Mouse (Mus musculus) CH12.LX (cell line): ENCODE measurements around the gene Pou2f3. TPM values are rescaled to one million over a fixed set of nuclear protein-coding genes. Genes with fewer than 3 reads are reported as not detected.

ENCODE experiments used
- DNase-seq: peaks from one replicate; pipeline ENCODE4 v3.0.0-alpha.2; 2013; ENCODE audit errors: extremely low read depth
- H3K27ac ChIP-seq: 2 replicates; pipeline ENCODE4 v1.5.1; 2012; ENCODE audit warnings: low read depth, mild to moderate bottlenecking, control low read depth, moderate library complexity; ENCODE audit not compliant: insufficient read depth
- H3K27me3 ChIP-seq: replicated peaks from 2 replicates; pipeline ENCODE3; 2012; ENCODE audit warnings: inconsistent platforms
- H3K36me3 ChIP-seq, 2 experiments: replicated peaks in 1 of 2; 2 replicates each; pipeline versions ENCODE3 to v1.6.1; 2012; ENCODE audit warnings: inconsistent platforms in 1 of 2, low read length in 1 of 2, mild to moderate bottlenecking in 1 of 2, mixed read lengths in 1 of 2, moderate library complexity in 1 of 2; ENCODE audit not compliant: control insufficient read depth in 1 of 2, insufficient read depth in 1 of 2
- H3K4me1 ChIP-seq, 2 experiments: 2 replicates each; pipeline ENCODE4 v1.6.1; 2012; ENCODE audit warnings: inconsistent platforms in 1 of 2, moderate library complexity in 1 of 2; ENCODE audit not compliant: insufficient read depth in 2 of 2, control insufficient read depth in 1 of 2
- H3K4me2 ChIP-seq: 2 replicates; pipeline ENCODE4 v1.6.1; 2012; ENCODE audit warnings: low read depth, mild to moderate bottlenecking, control low read depth; ENCODE audit not compliant: poor library complexity, insufficient read depth, severe bottlenecking
- H3K4me3 ChIP-seq, 3 experiments: fragments of 150-350 bp in 1 of 3; sonication (generic) in 1 of 3; replicated peaks in 1 of 3; 2 replicates each; pipeline versions ENCODE3 to v1.5.1; 2011 to 2012; ENCODE audit warnings: low read depth in 2 of 3, low read length in 2 of 3, mild to moderate bottlenecking in 2 of 3, moderate library complexity in 2 of 3, control low read depth in 1 of 3, improper control_type of control experiment in 1 of 3, inconsistent platforms in 1 of 3, mixed read lengths in 1 of 3; ENCODE audit not compliant: poor library complexity in 1 of 3
- H3K79me2 ChIP-seq: replicated peaks from 2 replicates; pipeline ENCODE4 v1.6.1; 2012; ENCODE audit warnings: mild to moderate bottlenecking, moderate library complexity; ENCODE audit not compliant: control insufficient read depth, poor library complexity, insufficient read depth, severe bottlenecking; ENCODE audit errors: extremely low read depth
- H3K9ac ChIP-seq: 2 replicates; pipeline ENCODE4 v1.6.1; 2012; ENCODE audit warnings: low read depth, mild to moderate bottlenecking, control low read depth, moderate library complexity; ENCODE audit not compliant: insufficient read depth
- H3K9me3 ChIP-seq: replicated peaks from 2 replicates; pipeline ENCODE3; 2012; ENCODE audit warnings: low read length, inconsistent platforms, mixed read lengths
- BHLHE40 ChIP-seq: IDR thresholded peaks from 2 replicates; pipeline ENCODE4 v1.6.1; 2011; ENCODE audit warnings: mild to moderate bottlenecking, low read depth, low read length, improper control_type of control experiment
- CHD1 ChIP-seq: IDR thresholded peaks from 2 replicates; pipeline ENCODE4 v1.6.1; 2012; ENCODE audit warnings: low read depth, low read length, improper control_type of control experiment, inconsistent platforms
- CHD2 ChIP-seq: IDR thresholded peaks from 2 replicates; pipeline ENCODE4 v1.6.1; 2011; ENCODE audit warnings: low read length, improper control_type of control experiment
- CTCF ChIP-seq, 2 experiments: IDR thresholded peaks in 1 of 2; conservative IDR thresholded peaks in 1 of 2; 2 replicates each; pipeline ENCODE4 v1.5.1; 2011 to 2012; ENCODE audit warnings: low read depth in 2 of 2, low read length in 2 of 2, improper control_type of control experiment in 1 of 2, inconsistent platforms in 1 of 2, mild to moderate bottlenecking in 1 of 2, moderate library complexity in 1 of 2
- E2F4 ChIP-seq: IDR thresholded peaks from 2 replicates; pipeline ENCODE4 v1.6.1; 2011; ENCODE audit warnings: low read depth, low read length, improper control_type of control experiment; ENCODE audit not compliant: insufficient replicate concordance
- EP300 ChIP-seq: IDR thresholded peaks from 2 replicates; pipeline ENCODE4 v1.6.1; 2011; ENCODE audit warnings: low read length, improper control_type of control experiment
- HCFC1 ChIP-seq: IDR thresholded peaks from 2 replicates; pipeline ENCODE4 v1.6.1; 2012; ENCODE audit warnings: low read depth, mild to moderate bottlenecking, inconsistent platforms, low read length, improper control_type of control experiment
- IRF4 ChIP-seq: IDR thresholded peaks from 2 replicates; pipeline ENCODE4 v1.6.1; 2014; ENCODE audit warnings: low read depth, mild to moderate bottlenecking, inconsistent platforms, low read length, improper control_type of control experiment
- JUN ChIP-seq: IDR thresholded peaks from 2 replicates; pipeline ENCODE4 v1.6.1; 2011; ENCODE audit warnings: low read depth, mild to moderate bottlenecking, low read length, improper control_type of control experiment, moderate library complexity; ENCODE audit not compliant: insufficient read depth
- JUND ChIP-seq: conservative IDR thresholded peaks from 2 replicates; pipeline ENCODE4 v1.6.1; 2011; ENCODE audit warnings: low read depth, low read length, improper control_type of control experiment
- MAX ChIP-seq: IDR thresholded peaks from 2 replicates; pipeline ENCODE4 v1.6.1; 2011; ENCODE audit warnings: low read length, improper control_type of control experiment
- MAZ ChIP-seq: IDR thresholded peaks from 2 replicates; pipeline ENCODE4 v1.6.1; 2012; ENCODE audit warnings: low read depth, mild to moderate bottlenecking, inconsistent platforms, low read length, improper control_type of control experiment, moderate library complexity
- MYC ChIP-seq: IDR thresholded peaks from 2 replicates; pipeline ENCODE4 v1.6.1; 2011; ENCODE audit warnings: low read depth, mild to moderate bottlenecking, improper control_type of control experiment, low read length
- RAD21 ChIP-seq: IDR thresholded peaks from 2 replicates; pipeline ENCODE4 v1.6.1; 2011; ENCODE audit warnings: low read depth, mild to moderate bottlenecking, low read length, improper control_type of control experiment, moderate library complexity
- SMC3 ChIP-seq: IDR thresholded peaks from 2 replicates; pipeline ENCODE4 v1.6.1; 2011; ENCODE audit warnings: low read depth, low read length, improper control_type of control experiment
- TBP ChIP-seq: conservative IDR thresholded peaks from 2 replicates; pipeline ENCODE4 v1.6.1; 2011; ENCODE audit warnings: low read depth, low read length, improper control_type of control experiment
- TCF12 ChIP-seq: IDR thresholded peaks from 2 replicates; pipeline ENCODE4 v1.6.1; 2014; ENCODE audit warnings: low read depth, mild to moderate bottlenecking, inconsistent platforms, low read length, improper control_type of control experiment
- USF1 ChIP-seq: IDR thresholded peaks from 2 replicates; pipeline ENCODE4 v1.6.1; 2014; ENCODE audit warnings: low read depth, mild to moderate bottlenecking, inconsistent platforms, low read length, improper control_type of control experiment
- USF2 ChIP-seq: conservative IDR thresholded peaks from 2 replicates; pipeline ENCODE4 v1.6.1; 2011; ENCODE audit warnings: low read depth, low read length, improper control_type of control experiment
- ZKSCAN1 ChIP-seq: IDR thresholded peaks from 2 replicates; pipeline ENCODE4 v1.6.1; 2012; ENCODE audit warnings: low read depth, inconsistent platforms, low read length, improper control_type of control experiment, borderline replicate concordance
- ZNF384 ChIP-seq: IDR thresholded peaks from 2 replicates; pipeline ENCODE4 v1.6.1; 2012; ENCODE audit warnings: low read depth, low read length, improper control_type of control experiment, inconsistent platforms
- dilution Hi-C: fragments of 300-500 bp; cut with MboI; formaldehyde crosslinking; loops from 2 replicates; pipeline ENCODE4 v1.14.3; 2020; ENCODE audit warnings: low sequenced_read_pairs; ENCODE audit not compliant: extremely low pct_unique_long_range_greater_than_20kb, extremely low pct_ligation_motif_present
- in situ Hi-C: fragments of 300-500 bp; cut with MboI; formaldehyde crosslinking; loops from 3 replicates; pipeline ENCODE4 v1.14.3; 2019; ENCODE audit warnings: low sequenced_read_pairs, low pct_ligation_motif_present, low pct_unique_long_range_greater_than_20kb, mixed read lengths
- polyA plus RNA-seq: library from polyadenylated mRNA; unstranded; fragments of >175 nt; gene quantifications from 2 replicates; pipeline ENCODE4 v1.2.1, GENCODE M21; 2012; ENCODE audit warnings: low read depth; ENCODE audit not compliant: insufficient read length
- total RNA-seq, 2 experiments: library from RNA; depleted of rRNA; stranded (reverse); fragments of 300-350 nt in 1 of 2; fragments of >200 nt in 1 of 2; gene quantifications; 2 replicates each; pipeline ENCODE4 v1.2.3; 2012 to 2014

Pou2f3 gene
- total and polyA plus RNA-seq, 3 experiments = 0.21 to 0.49 TPM; not detected in 1

- Histone ChIP-seq H3K27me3 (peaks cover 9% of the 10 kb centered on the region), H3K9me3 (no peaks in the 10 kb centered on the region), H3K4me3 (no peak overlapping the region), H3K4me1 (peaks cover 0 to 13% of the 10 kb centered on the region in 2 experiments; a peak in 2 of 4 replicates), H3K27ac (no peak overlapping the region), H3K36me3 (no peaks in the 10 kb centered on the region), H3K79me2 (no peaks in the 10 kb centered on the region), H3K4me2 (no peak overlapping the region), H3K9ac (no peak overlapping the region)
- no peak for TF ChIP-seq MAZ
- no peak for TF ChIP-seq JUN
- no peak for TF ChIP-seq SMC3
- no peak for TF ChIP-seq MYC
- TF ChIP-seq IRF4 = no peak
- DNase-seq = no peak
- dilution Hi-C loops (no loop called here), in situ Hi-C loops (no loop called here)
Observed at GRCm38 (mm10) chr9:43236106-43236505, 25.9 kb upstream of the Pou2f3 start.

- Histone ChIP-seq H3K79me2 (no peaks in the 10 kb centered on the region), H3K4me1 (peaks cover 0 to 7% of the 10 kb centered on the region in 2 experiments; a peak in 2 of 4 replicates), H3K4me3 (no peak overlapping the region), H3K27me3 (peaks cover 9% of the 10 kb centered on the region), H3K9ac (no peak overlapping the region), H3K9me3 (no peaks in the 10 kb centered on the region), H3K36me3 (no peaks in the 10 kb centered on the region), H3K4me2 (no peak overlapping the region), H3K27ac (no peak overlapping the region)
- in situ Hi-C loops = no loop called here
- TF ChIP-seq TBP (no peak), EP300 (no peak), JUN (no peak), MAX (no peak), USF2 (no peak), USF1 (no peak), MAZ (no peak), MYC (no peak), CTCF (conservative IDR thresholded peaks at IDR 0.05 in 1 of 2, IDR thresholded peaks at IDR 0.05 in 1 of 2; ENCODE audit: low read depth in 2 of 2, low read length in 2 of 2) (no peak), JUND (no peak), ZNF384 (no peak), BHLHE40 (no peak), CHD1 (no peak), HCFC1 (no peak), TCF12 (no peak), ZKSCAN1 (no peak), CHD2 (no peak), RAD21 (no peak), E2F4 (no peak)
- dilution Hi-C loops = no loop called here
- no peak for DNase-seq
Observed at GRCm38 (mm10) chr9:43235336-43235735, 25.2 kb upstream of the Pou2f3 start.
